Comparison of ENCODE assay signal across 15 mouse cellular contexts in genomic region chr12:85533603-85534002, GRCm38 (mm10). TPM values are rescaled to one million over a fixed set of nuclear protein-coding genes. Genes with fewer than 3 reads are reported as not detected.
DNase-seq lines count a peak whose midpoint lies in the region; ATAC-seq and TF ChIP-seq lines count a peak whose summit lies in the region.
"Had no signal": no experiment of that assay in that cellular context is flagged by ENCODE, and none has a peak within 500 bp of the region (broad histone marks: within the 10 kb centered on the region; RNA-seq: fewer than 3 reads in every experiment).

No protein-coding gene starts in this region.

- H3K79me2 ChIP-seq in heart, adult 2 months (replicated peaks; ENCODE audit: control insufficient read depth, insufficient read depth, low read length) = no peaks in the 10 kb centered on the region

- H3K27me3 ChIP-seq in heart, adult 2 months (ENCODE audit: control insufficient read depth, insufficient read depth, low read length) = no peaks in the 10 kb centered on the region
- H3K27me3 ChIP-seq in heart, embryonic 12.5 days (replicated peaks) = no peaks in the 10 kb centered on the region
- H3K27me3 ChIP-seq in lung, embryonic 15.5 days = no peaks in the 10 kb centered on the region
- no peaks in the 10 kb centered on the region for H3K27me3 ChIP-seq in stomach, embryonic 15.5 days (replicated peaks)
- H3K27me3 ChIP-seq: neural tube, embryonic 12.5 days had no signal

- no peaks in the 10 kb centered on the region for H3K36me3 ChIP-seq in heart, adult 2 months (ENCODE audit: control insufficient read depth, insufficient read depth, low read length)
- H3K36me3 ChIP-seq in heart, embryonic 12.5 days = no peaks in the 10 kb centered on the region
- no peaks in the 10 kb centered on the region for H3K36me3 ChIP-seq in lung, embryonic 15.5 days
- no peaks in the 10 kb centered on the region for H3K36me3 ChIP-seq in stomach, embryonic 15.5 days
- H3K36me3 ChIP-seq: G1E; neural tube, embryonic 12.5 days had no signal

- TF ChIP-seq EP300 in heart, adult 2 months (IDR thresholded peaks at IDR 0.05; ENCODE audit: insufficient read depth, low read depth, low read length) = no peak

- no peak for ATAC-seq in heart, embryonic 12.5 days (ENCODE audit: insufficient number of reproducible peaks, low FRiP score)
- no peak for ATAC-seq in lung, embryonic 15.5 days (ENCODE audit: borderline replicate concordance, extremely low read depth, low FRiP score, low TSS enrichment)
- ATAC-seq in stomach, embryonic 15.5 days (ENCODE audit: insufficient read depth, low FRiP score, low read depth) = no peak
- ATAC-seq in inflammation-experienced regulatory T-cells, adult 6 months = no peak
- ATAC-seq: activated CD4-positive, CD25-positive, alpha-beta regulatory T cell, adult 4 months; midbrain, embryonic 16.5 days had no signal

- DNase-seq in heart, adult 2 months = no peak
- DNase-seq in lung, adult 2 months = no peak
- DNase-seq in gonadal fat pad, adult 2 months (ENCODE audit: low read depth) = peak; percentile 56
- DNase-seq in adrenal gland, postnatal 14 days = no peak
- DNase-seq: cerebellum, adult 8-10 months; embryo, embryonic 11 days had no signal

- H3K4me1 ChIP-seq in heart, adult 2 months (ENCODE audit: control insufficient read depth, insufficient read depth, low read length) = peaks cover 12% of the 10 kb centered on the region
- peaks cover 12% of the 10 kb centered on the region for H3K4me1 ChIP-seq in heart, embryonic 12.5 days (replicated peaks)
- H3K4me1 ChIP-seq in lung, embryonic 15.5 days = peaks cover 24% of the 10 kb centered on the region
- peaks cover 11% of the 10 kb centered on the region for H3K4me1 ChIP-seq in lung, adult 2 months (ENCODE audit: control insufficient read depth, insufficient read depth, low read length)
- peaks cover 7% of the 10 kb centered on the region; the same call in 1 of the 2 replicates for H3K4me1 ChIP-seq in stomach, embryonic 15.5 days
- H3K4me1 ChIP-seq: neural tube, embryonic 12.5 days had no signal

- H3K4me3 ChIP-seq in heart, adult 2 months = no peak overlapping the region
- no peak overlapping the region for H3K4me3 ChIP-seq in heart, embryonic 12.5 days
- no peak overlapping the region for H3K4me3 ChIP-seq in lung, embryonic 15.5 days
- no peak overlapping the region for H3K4me3 ChIP-seq in lung, adult 2 months (replicated peaks; ENCODE audit: extremely low read depth, low read depth, low read length)
- H3K4me3 ChIP-seq in stomach, embryonic 15.5 days (replicated peaks) = no peak overlapping the region
- H3K4me3 ChIP-seq: neural tube, embryonic 12.5 days had no signal

- WGBS in heart, adult 2 months = 91% methylated on average over 3 of the region's 3 CpGs
- 79% methylated on average over 3 of the region's 3 CpGs for WGBS in heart, embryonic 12.5 days
- WGBS in lung, embryonic 15.5 days = 73% methylated on average over 3 of the region's 3 CpGs
- WGBS in lung, adult 2 months = 74% methylated on average over 3 of the region's 3 CpGs
- WGBS in stomach, embryonic 15.5 days = 81% methylated on average over 3 of the region's 3 CpGs

- no peaks in the 10 kb centered on the region for H3K9me3 ChIP-seq in heart, embryonic 12.5 days (replicated peaks)
- no peaks in the 10 kb centered on the region for H3K9me3 ChIP-seq in lung, embryonic 15.5 days
- H3K9me3 ChIP-seq in stomach, embryonic 15.5 days = no peaks in the 10 kb centered on the region
- H3K9me3 ChIP-seq: G1E; neural tube, embryonic 12.5 days had no signal

- no peak overlapping the region for H3K4me2 ChIP-seq in heart, embryonic 12.5 days
- peak overlapping the region; percentile 19; the same call in 1 of the 2 replicates for H3K4me2 ChIP-seq in lung, embryonic 15.5 days
- no peak overlapping the region for H3K4me2 ChIP-seq in stomach, embryonic 15.5 days
- H3K4me2 ChIP-seq: neural tube, embryonic 12.5 days had no signal

- peak overlapping the region; percentile 77 for H3K27ac ChIP-seq in heart, adult 2 months
- no peak overlapping the region for H3K27ac ChIP-seq in heart, embryonic 12.5 days (ENCODE audit: poor library complexity, severe bottlenecking)
- peak overlapping the region; percentile 89 for H3K27ac ChIP-seq in lung, embryonic 15.5 days
- peak overlapping the region; percentile 22; the same call in 1 of the 2 replicates for H3K27ac ChIP-seq in stomach, embryonic 15.5 days
- H3K27ac ChIP-seq: liver, embryonic 14.5 days; neural tube, embryonic 12.5 days had no signal

- H3K9ac ChIP-seq in heart, adult 2 months (ENCODE audit: low read depth, low read length) = no peak overlapping the region
- no peak overlapping the region for H3K9ac ChIP-seq in heart, embryonic 12.5 days
- no peak overlapping the region for H3K9ac ChIP-seq in lung, embryonic 15.5 days
- no peak overlapping the region for H3K9ac ChIP-seq in stomach, embryonic 15.5 days
- H3K9ac ChIP-seq: liver, embryonic 14.5 days; neural tube, embryonic 12.5 days had no signal

- no peak for TF ChIP-seq POLR2A in heart, adult 2 months (IDR thresholded peaks at IDR 0.05; ENCODE audit: insufficient read depth, low read depth, low read length)
- no peak for TF ChIP-seq POLR2A in lung, adult 2 months (IDR thresholded peaks at IDR 0.05; ENCODE audit: borderline replicate concordance, extremely low read depth, low read depth, low read length)

- TF ChIP-seq CTCF in heart, adult 2 months (IDR thresholded peaks at IDR 0.05) = no peak
- TF ChIP-seq CTCF in lung, adult 2 months (IDR thresholded peaks at IDR 0.05; ENCODE audit: insufficient read depth, low read length) = no peak

- intact Hi-C loops in heart, adult 2 months (cut with DNase I) = no loop called here

RNA-seq across cellular contexts. Expression of gene Fos, which starts 59.9 kb away (rescaled TPM):
- 1 to 10 TPM; 3.0 to 5.7 TPM for total RNA-seq in heart, adult 2 months (2021)
- polyA plus RNA-seq in heart, adult 2 months (2012; rRNA removed) = 9.1 and 12.6 TPM in 2 replicates
- 5.9 and 8.1 TPM in 2 replicates for polyA plus RNA-seq in heart, embryonic 12.5 days (2016; fragmentation: Nextera tagmentation; extraction: Ambion mirVana)
- polyA plus RNA-seq in lung, embryonic 15.5 days (2015; fragmentation: Nextera tagmentation; extraction: Ambion mirVana) = 5.5 and 5.7 TPM in 2 replicates
- polyA plus RNA-seq in lung, adult 2 months (2012; rRNA removed) = 37.8 and 55.0 TPM in 2 replicates
- 8.1 and 16.6 TPM in 2 replicates for polyA plus RNA-seq in gonadal fat pad, adult 2 months (2012; rRNA removed)
- polyA plus RNA-seq in stomach, embryonic 15.5 days (2015; fragmentation: Nextera tagmentation; extraction: Ambion mirVana) = 10.5 and 16.4 TPM in 2 replicates
- total RNA-seq in adrenal gland, postnatal 14 days (2021) = 11.8 and 39.6 TPM in 2 replicates
- 10 to 100 TPM; 11.0 to 84.6 (median 15.2) TPM for polyA plus RNA-seq in inflammation-experienced regulatory T-cells, adult 6 months (2017; shearing (Covaris generic))
